Mouse (Mus musculus): ENCODE results near the gene Acsl1.

The Acsl1 gene

GRCm38 (mm10) chr8:46475404-46475803, 4.6 kb downstream of the Acsl1 start:
- DNase-seq (ENCODE audit: low read depth): no peak

DNA sequence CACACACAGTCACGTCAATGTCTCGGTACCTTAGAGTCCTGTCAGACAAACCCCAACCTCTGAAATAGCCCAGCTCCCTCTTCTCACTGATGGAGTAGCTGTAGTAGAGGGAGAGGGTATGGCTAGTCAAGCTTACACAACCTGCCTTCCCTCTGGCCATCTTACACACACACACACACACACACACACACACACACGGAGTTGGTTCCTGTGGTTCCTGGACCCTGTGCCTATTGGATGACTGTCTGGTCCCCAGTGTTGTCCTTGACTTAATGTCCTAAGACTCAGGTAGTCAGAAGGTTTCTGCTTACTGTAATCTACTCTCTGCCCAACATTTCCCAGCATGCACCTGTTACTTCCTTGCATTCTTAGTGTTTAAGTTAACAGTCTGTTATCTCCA, 5.1 kb downstream of the Acsl1 start:
- no peak for DNase-seq (ENCODE audit: low read depth)

DNA sequence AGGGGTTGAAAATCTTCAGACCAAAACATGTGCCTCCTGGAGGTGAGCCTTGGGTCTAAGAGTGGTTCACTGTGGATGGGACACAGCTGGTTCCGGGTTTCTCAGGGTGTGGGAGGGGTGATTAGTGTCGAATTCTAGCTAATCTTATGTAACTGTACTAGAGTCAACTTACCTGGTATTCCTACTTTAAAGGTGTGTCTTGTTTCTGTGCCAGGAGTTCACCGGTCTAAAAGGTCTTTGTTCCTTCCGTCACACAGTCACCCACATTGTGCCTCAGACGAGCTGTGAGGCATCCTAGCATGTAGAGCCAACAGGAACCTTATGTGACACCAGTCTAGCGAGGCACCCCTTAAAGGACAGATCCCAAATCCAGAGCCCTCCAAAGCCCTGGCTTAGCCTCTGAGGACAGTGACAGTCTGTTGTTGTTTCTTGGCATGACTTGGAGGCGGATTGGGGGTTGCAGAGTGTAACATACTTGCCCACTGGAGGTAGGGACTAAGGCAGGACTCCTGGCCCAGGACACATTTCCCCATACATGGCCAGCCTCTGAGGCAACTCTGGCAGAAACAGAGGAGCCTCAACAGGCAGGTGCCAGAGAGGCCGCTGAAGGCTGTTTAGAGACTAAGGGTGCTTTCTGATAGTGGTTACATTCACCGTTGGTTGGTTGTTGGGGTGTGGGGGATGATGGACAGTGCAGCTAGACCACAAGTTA, 7.1 kb downstream of the Acsl1 start:
- DNase-seq (ENCODE audit: low read depth): no peak

DNA sequence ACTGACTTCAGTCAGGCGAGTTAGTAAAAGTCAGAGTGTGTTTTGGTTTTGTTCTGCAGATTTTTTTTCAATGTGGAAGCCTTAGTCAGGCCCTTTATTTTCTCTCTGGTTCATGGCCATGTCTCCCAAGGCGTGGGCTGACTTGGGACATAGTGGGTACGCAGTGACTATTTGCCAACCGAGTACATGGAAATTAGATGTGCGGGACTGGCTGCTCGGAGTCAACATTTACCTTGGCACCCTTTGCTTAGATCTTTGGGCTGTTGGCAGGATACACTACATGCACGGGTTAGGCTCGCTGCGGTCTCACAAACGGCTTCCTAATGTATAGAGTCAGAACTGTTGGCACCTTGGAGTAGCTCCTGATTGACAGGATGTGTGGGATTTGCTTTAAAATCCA, 7.9 kb downstream of the Acsl1 start:
- no peak for DNase-seq (ENCODE audit: low read depth)

DNA sequence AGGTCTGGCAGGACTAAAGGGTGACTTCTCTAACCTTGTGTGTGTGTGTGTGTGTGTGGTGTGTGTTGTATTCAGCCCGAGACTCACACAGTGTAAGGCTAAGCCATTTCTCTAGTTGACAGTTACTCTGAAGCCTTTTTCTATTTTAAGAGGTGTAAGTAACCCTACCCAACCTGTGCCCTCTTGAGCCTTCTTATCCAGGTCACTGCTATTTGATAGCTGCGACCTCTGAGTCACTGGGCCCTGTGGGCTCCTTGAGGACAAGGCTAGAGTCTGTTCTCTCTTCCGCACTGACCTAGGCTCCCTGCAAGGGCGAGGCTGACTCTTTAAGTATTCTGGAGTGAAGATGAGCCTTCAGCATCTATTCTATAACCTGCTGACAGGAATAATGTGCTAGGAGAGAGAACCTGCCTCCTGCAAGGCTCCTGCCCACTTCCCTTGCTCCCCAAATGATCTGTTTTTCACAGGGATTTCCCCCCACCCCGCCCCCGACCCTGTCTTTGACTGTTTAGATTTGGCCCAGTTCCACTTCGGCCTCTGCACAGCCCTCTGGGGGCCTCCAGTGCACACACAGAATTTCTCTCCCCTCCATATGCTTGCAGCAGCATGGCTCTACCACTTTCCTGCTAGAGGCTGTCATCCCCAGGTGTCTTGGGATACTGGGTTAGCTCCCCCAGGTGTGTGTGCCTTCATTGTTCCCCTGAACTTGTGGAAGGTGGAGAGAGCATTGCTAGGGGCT, 9.1 kb downstream of the Acsl1 start:
- no peak for DNase-seq (ENCODE audit: low read depth)

GRCm38 (mm10) chr8:46480533-46480900, 9.7 kb downstream of the Acsl1 start:
- DNase-seq (ENCODE audit: low read depth): no peak

DNA sequence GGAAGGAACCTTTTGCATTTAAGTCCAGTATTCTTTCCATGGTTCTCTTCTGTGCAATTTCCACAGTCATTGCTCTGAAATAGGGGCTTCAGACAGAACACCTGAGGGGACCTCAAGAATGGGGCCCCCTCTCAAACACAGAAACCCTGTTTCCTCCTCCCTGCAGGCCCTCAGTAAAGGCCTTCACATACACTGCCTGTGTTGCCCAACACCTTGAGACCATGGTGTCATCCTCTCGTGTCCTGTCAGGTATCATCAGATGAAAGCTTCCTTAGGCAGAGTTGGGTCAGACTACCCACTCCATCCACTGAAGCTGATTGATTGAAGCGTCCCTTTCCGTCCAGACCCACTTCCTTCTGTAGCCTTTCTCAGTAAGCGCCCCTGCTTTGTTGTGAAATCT, 11.9 kb downstream of the Acsl1 start:
- no peak for DNase-seq (ENCODE audit: low read depth)

DNA sequence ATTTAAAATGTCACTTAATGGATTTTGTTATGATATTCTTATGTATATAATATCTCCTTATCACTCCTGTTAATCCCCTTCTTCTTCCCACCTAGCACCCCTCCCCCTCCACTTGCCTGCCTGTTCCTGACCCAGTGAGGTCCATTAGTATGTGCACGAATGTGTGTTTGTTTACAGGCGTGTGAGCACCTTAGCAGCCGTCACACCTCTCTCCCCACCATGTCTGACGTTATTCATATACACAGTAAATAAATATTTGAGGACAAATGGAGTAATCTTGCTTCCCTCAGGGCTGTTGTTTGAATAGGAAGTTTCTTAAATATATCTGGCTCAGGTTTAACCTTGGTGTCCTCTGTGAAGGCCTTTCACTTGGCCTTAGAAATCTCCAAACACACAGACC, 12.4 kb downstream of the Acsl1 start:
- DNase-seq (ENCODE audit: low read depth): no peak

- DNase-seq (ENCODE audit: low read depth): no peak
These were observed 13.2 kb downstream of the Acsl1 start for GRCm38 (mm10) chr8:46484077-46484476.

GRCm38 (mm10) chr8:46484931-46485463, 14.2 kb downstream of the Acsl1 start:
- no peak for DNase-seq (ENCODE audit: low read depth)

GRCm38 (mm10) chr8:46488085-46488561, 17.3 kb downstream of the Acsl1 start:
- DNase-seq (ENCODE audit: low read depth): no peak

DNA sequence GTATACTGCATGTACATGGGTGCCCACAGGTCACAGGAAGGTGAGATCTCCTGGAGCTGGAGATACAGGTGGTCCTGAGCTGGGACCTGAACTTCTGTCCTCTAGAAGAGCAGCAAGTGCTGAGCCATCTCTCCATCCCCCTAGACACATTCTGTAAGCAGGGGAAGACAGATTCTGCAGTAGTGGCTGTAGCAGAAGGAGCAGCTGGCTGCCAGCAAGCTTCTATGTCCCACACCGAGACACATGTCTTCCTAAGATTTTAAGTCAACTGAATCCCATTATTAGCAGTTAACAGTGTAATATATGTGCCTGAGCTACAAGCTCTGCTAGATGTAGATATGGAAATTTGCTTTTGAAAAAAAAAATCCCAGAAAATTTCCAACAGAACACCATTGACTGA, 18.4 kb downstream of the Acsl1 start:
- DNase-seq (ENCODE audit: low read depth): no peak

- no peak for DNase-seq (ENCODE audit: low read depth)
These were observed 19.4 kb downstream of the Acsl1 start for GRCm38 (mm10) chr8:46490250-46490649.

DNA sequence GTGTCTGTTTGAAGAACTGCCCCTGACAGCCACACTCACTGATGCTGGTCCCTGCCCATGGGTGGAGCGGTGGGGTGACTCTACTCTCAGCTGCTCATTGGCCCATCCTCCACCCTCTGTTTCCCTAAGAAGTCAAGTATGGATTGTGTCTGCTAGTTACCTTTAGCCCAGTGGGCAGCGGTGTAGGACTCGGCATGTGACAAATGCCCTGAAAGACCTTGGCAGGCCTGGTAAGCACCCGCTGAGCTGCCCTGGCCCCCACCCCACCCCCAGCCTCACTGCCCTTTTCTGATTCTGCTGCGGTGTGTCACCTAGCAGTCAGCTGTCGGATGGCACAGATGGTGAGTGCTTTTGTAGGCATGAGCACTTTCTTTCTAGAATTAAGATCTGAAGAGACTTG, 20.0 kb downstream of the Acsl1 start:
- DNase-seq (ENCODE audit: low read depth): no peak

DNA sequence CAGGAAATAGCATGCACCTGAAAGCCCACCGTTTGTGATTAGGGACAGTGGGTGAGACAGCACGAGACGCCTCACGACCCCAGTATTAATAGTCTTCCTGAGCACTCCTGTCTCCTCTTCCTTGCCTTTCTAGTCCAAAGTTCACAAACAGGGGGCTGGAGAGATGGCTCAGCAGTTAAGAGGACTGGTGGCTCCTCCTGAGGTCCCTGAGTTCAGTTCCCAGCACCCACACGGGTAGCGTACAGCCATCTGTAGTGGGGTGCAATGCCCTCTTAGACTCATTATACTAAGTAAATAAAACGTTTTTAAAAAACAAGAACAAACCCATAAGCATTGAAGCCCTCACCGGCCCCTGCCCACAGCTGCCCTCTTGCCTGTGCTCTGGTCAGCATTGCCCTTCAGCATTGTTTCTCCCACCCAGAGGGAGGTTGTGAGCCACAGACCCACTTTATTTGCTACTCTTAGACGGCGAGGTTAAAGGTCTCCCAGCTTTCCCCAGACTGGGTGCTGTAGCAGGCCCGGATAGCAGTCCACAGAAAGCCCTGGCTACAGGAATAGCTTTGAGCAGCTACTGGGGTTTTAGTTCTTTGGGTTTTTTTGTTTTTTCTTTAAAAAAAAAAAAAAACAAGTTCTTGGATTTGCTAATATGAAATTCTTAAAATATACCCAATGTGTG, 22.8 kb downstream of the Acsl1 start:
- DNase-seq (ENCODE audit: low read depth): no peak

DNA sequence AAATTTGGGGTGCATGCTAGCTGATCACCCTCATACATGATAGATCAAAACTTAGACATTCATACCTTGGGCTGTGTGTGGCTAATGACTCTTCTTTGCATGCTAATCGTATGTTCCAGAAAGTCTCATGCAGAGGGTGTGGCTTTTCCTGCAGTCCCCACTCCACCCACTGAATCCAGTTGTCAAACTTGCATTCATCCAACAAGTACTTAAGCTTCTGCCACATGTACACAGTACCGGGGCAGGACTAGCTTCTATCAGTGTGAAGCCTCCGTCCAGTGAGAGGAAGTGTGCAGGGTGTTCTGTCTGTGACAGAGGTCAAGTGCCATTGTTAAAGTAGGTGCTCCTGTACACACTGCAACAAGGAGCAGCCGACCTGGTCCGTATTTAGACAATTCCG, 26.0 kb downstream of the Acsl1 start:
- no peak for DNase-seq (ENCODE audit: low read depth)

DNA sequence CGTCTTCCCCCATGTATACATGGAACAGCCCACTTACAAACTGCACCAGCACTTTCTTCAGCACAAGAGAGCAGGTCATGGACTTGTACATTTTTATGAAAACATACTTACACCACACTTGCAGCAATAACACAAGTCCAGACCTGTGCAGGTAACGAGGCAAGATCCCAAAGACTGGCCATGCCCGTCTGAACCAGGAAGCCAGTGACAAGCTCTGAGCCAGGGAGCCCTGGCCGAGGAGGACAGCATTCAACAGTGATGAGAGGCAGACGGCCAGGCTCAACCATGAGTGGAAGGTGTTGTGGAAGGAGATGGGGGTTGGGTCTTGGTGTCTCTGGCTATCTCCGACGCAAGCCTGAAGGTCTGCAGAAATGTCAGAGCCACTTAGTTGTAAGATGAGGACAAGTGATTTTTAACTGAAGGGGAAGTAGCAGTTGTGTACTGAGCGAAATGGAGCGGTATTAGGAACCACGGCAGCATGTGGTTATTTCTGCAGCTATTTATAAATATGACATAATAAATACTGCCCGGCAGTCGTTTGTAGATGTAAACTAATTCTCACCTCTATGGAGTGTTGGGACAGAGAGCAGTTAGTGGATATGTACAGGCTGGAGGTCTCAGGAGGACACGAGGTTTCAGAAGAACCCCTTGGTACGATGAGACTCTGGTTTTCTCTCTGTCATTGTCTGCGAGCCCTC, 26.6 kb downstream of the Acsl1 start:
- DNase-seq (ENCODE audit: low read depth): no peak

GRCm38 (mm10) chr8:46499376-46500061, 28.7 kb downstream of the Acsl1 start:
- DNase-seq (ENCODE audit: low read depth): no peak

DNA sequence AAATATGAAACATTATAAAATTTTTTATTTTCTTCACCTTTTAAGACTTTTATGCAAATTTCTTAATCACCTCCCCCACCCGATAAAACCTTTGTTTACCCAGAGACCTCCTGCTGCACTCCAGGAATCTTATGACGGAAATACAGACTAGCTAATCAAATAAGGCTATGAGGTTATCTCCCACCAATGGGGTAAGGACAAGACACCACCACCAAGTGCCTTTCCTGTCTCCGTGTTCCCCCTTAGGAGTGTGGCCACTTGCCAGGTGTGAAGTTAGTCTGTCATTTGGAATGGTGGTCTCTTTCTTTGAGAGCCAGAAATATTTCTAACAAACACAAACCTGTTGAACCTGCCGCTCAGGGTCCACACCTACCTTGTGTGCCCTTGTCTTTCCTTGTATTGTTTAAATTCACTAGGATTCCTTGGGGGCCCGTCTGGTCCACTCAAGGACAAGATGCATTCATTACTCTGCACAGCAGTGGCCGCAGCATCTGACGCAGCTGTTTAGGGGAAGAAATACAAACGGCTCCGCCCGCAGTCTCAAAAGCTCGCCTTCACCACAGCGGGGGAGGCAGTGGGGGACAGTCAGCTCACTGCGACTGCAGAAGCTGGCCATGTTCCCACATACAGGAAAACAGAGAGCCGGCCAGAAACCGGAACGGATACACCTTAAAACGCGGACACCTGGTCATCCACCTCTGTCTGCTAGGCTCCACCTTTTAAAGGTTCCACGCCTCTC, 31.7 kb downstream of the Acsl1 start:
- no peak for DNase-seq (ENCODE audit: low read depth)

- DNase-seq (ENCODE audit: low read depth): no peak
These were observed 32.3 kb downstream of the Acsl1 start for GRCm38 (mm10) chr8:46503072-46503695.
